Mouse (Mus musculus): ENCODE measurements around the gene Rps13. TPM values are rescaled to one million over a fixed set of nuclear protein-coding genes. Genes with fewer than 3 reads are reported as not detected.
"Not testable (repeated sequence)": the region's sequence is repeated elsewhere in the genome, so short reads cannot be mapped to it uniquely, and the experiment has no call there.

The Rps13 gene
- 100 to 1,000 TPM; 223 to 244 TPM for total RNA-seq (2021)

- DNase-seq = peak; percentile 98
Measured at GRCm38 (mm10) chr7:116333713-116334668, at the start of gene Rps13. Gene Rps13, minus strand, starts transcription at chr7:116334195.

- DNase-seq = not testable (repeated sequence)
Measured at GRCm38 (mm10) chr7:116379181-116379580, 45.2 kb upstream of the Rps13 start.

GRCm38 (mm10) chr7:116374284-116374683 is 40.3 kb upstream of the Rps13 start:
- no peak for DNase-seq

GRCm38 (mm10) chr7:116336226-116336625 is 2.2 kb upstream of the Rps13 start:
- peak in 1 of 2 experiments; percentile 14 for DNase-seq

GRCm38 (mm10) chr7:116335133-116335532 is 1.1 kb upstream of the Rps13 start:
- no peak for DNase-seq

- DNase-seq = no peak
Measured at GRCm38 (mm10) chr7:116334669-116335038, 659 bp upstream of the Rps13 start.

- DNase-seq = no peak
Measured at GRCm38 (mm10) chr7:116331246-116331645, 2.7 kb downstream of the Rps13 start.

- no peak for DNase-seq
Measured at GRCm38 (mm10) chr7:116329858-116330257, 4.1 kb downstream of the Rps13 start.

GRCm38 (mm10) chr7:116328777-116329176 is 5.2 kb downstream of the Rps13 start:
- DNase-seq = no peak

- no peak for DNase-seq
Measured at GRCm38 (mm10) chr7:116327901-116328300, 6.1 kb downstream of the Rps13 start.

- peak; percentile 48 to 67 for DNase-seq
Measured at GRCm38 (mm10) chr7:116323331-116323964, 10.5 kb downstream of the Rps13 start.

GRCm38 (mm10) chr7:116309456-116309855 is 24.5 kb downstream of the Rps13 start:
- DNase-seq = no peak

- DNase-seq = no peak
Measured at GRCm38 (mm10) chr7:116308632-116308991, 25.4 kb downstream of the Rps13 start.

GRCm38 (mm10) chr7:116307871-116308631 is 25.9 kb downstream of the Rps13 start, which contains the start of gene Plekha7:
Gene Plekha7, minus strand, starts transcription at chr7:116308376.
- DNase-seq = no peak

- peak; percentile 31 to 45 for DNase-seq
Measured at GRCm38 (mm10) chr7:116307099-116307870, 26.7 kb downstream of the Rps13 start.

- no peak for DNase-seq
Measured at GRCm38 (mm10) chr7:116306601-116307000, 27.4 kb downstream of the Rps13 start.

GRCm38 (mm10) chr7:116301661-116302311 is 32.2 kb downstream of the Rps13 start:
- no peak for DNase-seq

GRCm38 (mm10) chr7:116301144-116301543 is 32.9 kb downstream of the Rps13 start:
- DNase-seq = no peak

- no peak for DNase-seq
Measured at GRCm38 (mm10) chr7:116298851-116299250, 35.1 kb downstream of the Rps13 start.

GRCm38 (mm10) chr7:116298389-116298788 is 35.6 kb downstream of the Rps13 start:
- no peak for DNase-seq

GRCm38 (mm10) chr7:116294961-116295360 is 39.0 kb downstream of the Rps13 start:
- no peak for DNase-seq

Measured in layer of hippocampus, postnatal 36 days (tissue).